Mouse (Mus musculus): ENCODE data around the gene Csrp3. TPM values are rescaled to one million over a fixed set of nuclear protein-coding genes. Genes with fewer than 3 reads are reported as not detected.

Gene Csrp3
- total and polyA plus RNA-seq, 3 experiments = 781 to 2,301 (median 1,931) TPM

- H3K27me3 ChIP-seq (ENCODE audit: control insufficient read depth, insufficient read depth, low read length) = no peaks in the 10 kb centered on the region
- H3K79me2 ChIP-seq (replicated peaks; ENCODE audit: control insufficient read depth, insufficient read depth, low read length) = no peaks in the 10 kb centered on the region
- H3K36me3 ChIP-seq (ENCODE audit: control insufficient read depth, insufficient read depth, low read length) = no peaks in the 10 kb centered on the region
- intact Hi-C loops (cut with DNase I) = no loop called here
- H3K9ac ChIP-seq (ENCODE audit: low read depth, low read length) = no peak overlapping the region
- no peaks in the 10 kb centered on the region for H3K4me1 ChIP-seq (ENCODE audit: control insufficient read depth, insufficient read depth, low read length)
- DNase-seq = no peak
- H3K4me3 ChIP-seq = no peak overlapping the region
- H3K27ac ChIP-seq = no peak overlapping the region
- WGBS = 84% methylated on average over 9 of the region's 9 CpGs
- TF ChIP-seq CTCF (IDR thresholded peaks at IDR 0.05) (no peak), EP300 (IDR thresholded peaks at IDR 0.05; ENCODE audit: insufficient read depth, low read depth, low read length) (no peak), POLR2A (IDR thresholded peaks at IDR 0.05; ENCODE audit: insufficient read depth, low read depth, low read length) (no peak)
Observed at GRCm38 (mm10) chr7:48864671-48865458, 17.0 kb upstream of the Csrp3 start.

- peak in 1 of 2 experiments; percentile 9 for DNase-seq
- no peaks in the 10 kb centered on the region for H3K27me3 ChIP-seq (ENCODE audit: control insufficient read depth, insufficient read depth, low read length)
- H3K9ac ChIP-seq (ENCODE audit: low read depth, low read length) = no peak overlapping the region
- H3K36me3 ChIP-seq (ENCODE audit: control insufficient read depth, insufficient read depth, low read length) = no peaks in the 10 kb centered on the region
- intact Hi-C loops (cut with DNase I) = no loop called here
- H3K4me3 ChIP-seq = no peak overlapping the region
- H3K4me1 ChIP-seq (ENCODE audit: control insufficient read depth, insufficient read depth, low read length) = no peaks in the 10 kb centered on the region
- TF ChIP-seq POLR2A (IDR thresholded peaks at IDR 0.05; ENCODE audit: insufficient read depth, low read depth, low read length) (no peak), CTCF (IDR thresholded peaks at IDR 0.05) (no peak), EP300 (IDR thresholded peaks at IDR 0.05; ENCODE audit: insufficient read depth, low read depth, low read length) (no peak)
- H3K27ac ChIP-seq = no peak overlapping the region
- H3K79me2 ChIP-seq (replicated peaks; ENCODE audit: control insufficient read depth, insufficient read depth, low read length) = no peaks in the 10 kb centered on the region
Observed at GRCm38 (mm10) chr7:48864199-48864598, 16.4 kb upstream of the Csrp3 start.

- no peaks in the 10 kb centered on the region for H3K79me2 ChIP-seq (replicated peaks; ENCODE audit: control insufficient read depth, insufficient read depth, low read length)
- peak in 1 of 2 experiments; percentile 4 for DNase-seq
- H3K9ac ChIP-seq (ENCODE audit: low read depth, low read length) = no peak overlapping the region
- H3K27me3 ChIP-seq (ENCODE audit: control insufficient read depth, insufficient read depth, low read length) = no peaks in the 10 kb centered on the region
- no peak overlapping the region for H3K27ac ChIP-seq
- WGBS = 86% methylated on average over 4 of the region's 4 CpGs
- intact Hi-C loops (cut with DNase I) = no loop called here
- no peak for TF ChIP-seq CTCF (IDR thresholded peaks at IDR 0.05)
- TF ChIP-seq EP300 (IDR thresholded peaks at IDR 0.05; ENCODE audit: insufficient read depth, low read depth, low read length) = no peak
- TF ChIP-seq POLR2A (IDR thresholded peaks at IDR 0.05; ENCODE audit: insufficient read depth, low read depth, low read length) = no peak
- H3K36me3 ChIP-seq (ENCODE audit: control insufficient read depth, insufficient read depth, low read length) = no peaks in the 10 kb centered on the region
- no peak overlapping the region for H3K4me3 ChIP-seq
- H3K4me1 ChIP-seq (ENCODE audit: control insufficient read depth, insufficient read depth, low read length) = no peaks in the 10 kb centered on the region
Observed at GRCm38 (mm10) chr7:48861796-48862195, 14.0 kb upstream of the Csrp3 start.

- Histone ChIP-seq H3K4me3 (no peak overlapping the region), H3K4me1 (ENCODE audit: control insufficient read depth, insufficient read depth, low read length) (no peaks in the 10 kb centered on the region), H3K27me3 (ENCODE audit: control insufficient read depth, insufficient read depth, low read length) (no peaks in the 10 kb centered on the region), H3K36me3 (ENCODE audit: control insufficient read depth, insufficient read depth, low read length) (no peaks in the 10 kb centered on the region), H3K79me2 (replicated peaks; ENCODE audit: control insufficient read depth, insufficient read depth, low read length) (no peaks in the 10 kb centered on the region), H3K9ac (ENCODE audit: low read depth, low read length) (no peak overlapping the region), H3K27ac (no peak overlapping the region)
- intact Hi-C loops (cut with DNase I) = no loop called here
- TF ChIP-seq CTCF (IDR thresholded peaks at IDR 0.05) = no peak
- WGBS = 16% methylated on average over 1 of the region's 1 CpGs
- peak in 1 of 2 experiments; percentile 10 for DNase-seq
Observed at GRCm38 (mm10) chr7:48860948-48861347, 13.1 kb upstream of the Csrp3 start.

- Histone ChIP-seq H3K36me3 (ENCODE audit: control insufficient read depth, insufficient read depth, low read length) (no peaks in the 10 kb centered on the region), H3K27me3 (ENCODE audit: control insufficient read depth, insufficient read depth, low read length) (no peaks in the 10 kb centered on the region), H3K79me2 (replicated peaks; ENCODE audit: control insufficient read depth, insufficient read depth, low read length) (no peaks in the 10 kb centered on the region), H3K4me1 (ENCODE audit: control insufficient read depth, insufficient read depth, low read length) (no peaks in the 10 kb centered on the region), H3K27ac (no peak overlapping the region), H3K4me3 (no peak overlapping the region), H3K9ac (ENCODE audit: low read depth, low read length) (no peak overlapping the region)
- WGBS = 52% methylated on average over 4 of the region's 4 CpGs
- intact Hi-C loops (cut with DNase I) = no loop called here
- no peak for DNase-seq
- TF ChIP-seq CTCF (IDR thresholded peaks at IDR 0.05) = no peak
Observed at GRCm38 (mm10) chr7:48859362-48859761, 11.5 kb upstream of the Csrp3 start.

- intact Hi-C loops (cut with DNase I) = no loop called here
- DNase-seq = no peak
- H3K36me3 ChIP-seq (ENCODE audit: control insufficient read depth, insufficient read depth, low read length) = no peaks in the 10 kb centered on the region
- TF ChIP-seq CTCF (IDR thresholded peaks at IDR 0.05) (no peak), EP300 (IDR thresholded peaks at IDR 0.05; ENCODE audit: insufficient read depth, low read depth, low read length) (no peak), POLR2A (IDR thresholded peaks at IDR 0.05; ENCODE audit: insufficient read depth, low read depth, low read length) (no peak)
- no peaks in the 10 kb centered on the region for H3K79me2 ChIP-seq (replicated peaks; ENCODE audit: control insufficient read depth, insufficient read depth, low read length)
- no peak overlapping the region for H3K9ac ChIP-seq (ENCODE audit: low read depth, low read length)
- H3K4me1 ChIP-seq (ENCODE audit: control insufficient read depth, insufficient read depth, low read length) = no peaks in the 10 kb centered on the region
- no peaks in the 10 kb centered on the region for H3K27me3 ChIP-seq (ENCODE audit: control insufficient read depth, insufficient read depth, low read length)
- H3K4me3 ChIP-seq = no peak overlapping the region
- no peak overlapping the region for H3K27ac ChIP-seq
- WGBS = 31% methylated on average over 1 of the region's 1 CpGs
Observed at GRCm38 (mm10) chr7:48858257-48858656, 10.4 kb upstream of the Csrp3 start.

Data from heart, adult 2 months (tissue).